Mouse (Mus musculus) gastrocnemius, adult 18-20 months (tissue): ENCODE measurements around the gene Upk1b. TPM values are rescaled to one million over a fixed set of nuclear protein-coding genes. Genes with fewer than 3 reads are reported as not detected.
"Not testable (repeated sequence)": the region's sequence is repeated elsewhere in the genome, so short reads cannot be mapped to it uniquely, and the experiment has no call there.

Experiments used
- DNase-seq: peaks from one replicate; pipeline ENCODE4 v3.0.0; 2021; ENCODE audit warnings: low spot score
- long read RNA-seq, 2 experiments: library from polyadenylated mRNA; stranded (forward); transcript quantifications; one replicate each; pipeline ENCODE4 v2.0.0; 2021
- total RNA-seq, 2 experiments: library from RNA; stranded (reverse); gene quantifications; 2 replicates each; pipeline ENCODE4 v1.2.3; 2021

The Upk1b gene
- total RNA-seq = not detected
- long read RNA-seq, experiment 1 = 0 reads
- long read RNA-seq, experiment 2 = 0 reads

DNA sequence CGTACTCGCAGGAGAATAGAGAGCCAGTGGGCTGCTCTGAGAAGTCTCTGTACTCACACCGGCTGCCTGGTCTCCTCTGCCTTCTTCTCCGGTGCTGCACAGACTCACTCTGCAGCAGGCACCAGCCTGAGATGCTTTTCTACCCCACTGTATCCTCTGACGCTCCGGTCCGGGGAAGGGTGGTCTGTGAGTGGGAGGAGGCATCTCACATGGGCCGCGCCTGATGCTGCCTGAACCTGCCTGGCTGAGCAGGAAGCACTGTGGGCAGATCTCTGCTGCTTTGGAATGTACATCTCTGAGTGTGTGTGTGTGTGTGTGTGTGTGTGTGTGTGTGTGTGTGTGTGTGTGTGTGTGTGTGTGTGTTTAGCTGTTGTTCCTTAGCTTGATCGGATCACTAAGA lies at the start of gene Upk1b:
Gene Upk1b, minus strand, starts transcription at position 238 of the 400 bp plus-strand sequence.
- no peak for DNase-seq

DNA sequence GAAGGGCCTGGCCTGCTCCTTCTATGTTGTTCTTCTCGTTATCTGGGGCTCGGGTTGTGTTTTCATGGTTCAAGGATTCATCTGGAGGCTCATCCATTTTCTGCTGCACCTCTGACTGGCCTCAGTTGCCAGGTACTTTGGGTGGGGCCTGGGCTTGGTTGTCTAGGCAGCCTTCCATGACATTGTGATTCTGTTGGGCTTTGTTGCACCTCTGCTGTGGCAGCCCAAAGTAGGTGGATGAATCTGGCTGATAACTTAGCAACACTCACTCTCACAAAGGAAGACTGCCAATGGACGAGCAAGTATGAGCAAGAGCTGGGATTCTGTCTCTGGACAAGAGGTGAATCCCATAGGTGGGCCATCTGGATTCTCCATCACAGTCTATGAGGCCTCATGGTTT lies 28.5 kb upstream of the Upk1b start, which contains the start of gene 4930435E12Rik:
Gene 4930435E12Rik, minus strand, starts transcription at position 101 of the 400 bp plus-strand sequence.
- no peak for DNase-seq

DNA sequence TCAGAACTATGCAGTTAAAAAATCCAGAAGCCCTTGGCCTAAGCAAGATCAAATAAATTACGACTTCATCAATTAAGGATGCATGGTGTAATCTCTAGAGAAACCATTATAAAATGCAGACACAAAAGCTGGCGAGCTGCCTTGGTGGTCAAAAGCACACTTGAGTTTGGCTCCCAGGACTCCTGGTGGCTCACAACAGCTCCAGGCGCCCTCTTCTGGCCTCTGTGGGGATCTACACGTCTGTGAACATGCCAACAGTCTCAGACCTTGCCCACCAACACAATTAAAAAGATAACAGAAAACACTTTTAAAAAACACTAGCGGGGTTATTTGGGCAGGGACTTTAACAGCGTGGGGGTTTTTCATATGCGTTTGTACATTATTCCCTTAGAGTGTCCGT lies 12.4 kb upstream of the Upk1b start:
- DNase-seq = peak; percentile 57

- no peak for DNase-seq
These were observed 10.1 kb upstream of the Upk1b start for GRCm38 (mm10) chr16:38810196-38810595.

DNA sequence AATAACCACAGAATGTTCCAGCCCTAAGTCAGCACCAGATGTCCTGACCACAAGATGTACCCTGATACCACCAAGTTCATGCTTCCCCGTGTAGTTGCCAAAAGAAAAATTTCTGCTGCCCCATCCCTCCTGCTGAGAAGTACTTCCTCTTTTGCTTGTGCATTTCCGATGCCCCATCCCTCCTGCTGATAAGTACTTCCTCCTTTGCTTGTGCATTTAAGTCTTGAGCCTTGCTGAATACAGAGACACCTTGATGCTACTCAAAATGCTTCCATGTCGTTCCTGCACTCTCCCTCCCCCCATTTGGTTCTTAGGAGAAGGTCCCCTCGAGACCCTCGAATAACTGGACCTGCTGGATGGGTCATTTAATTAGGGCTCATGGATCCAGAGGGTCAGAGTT lies 7.7 kb upstream of the Upk1b start:
- not testable (repeated sequence) for DNase-seq

DNA sequence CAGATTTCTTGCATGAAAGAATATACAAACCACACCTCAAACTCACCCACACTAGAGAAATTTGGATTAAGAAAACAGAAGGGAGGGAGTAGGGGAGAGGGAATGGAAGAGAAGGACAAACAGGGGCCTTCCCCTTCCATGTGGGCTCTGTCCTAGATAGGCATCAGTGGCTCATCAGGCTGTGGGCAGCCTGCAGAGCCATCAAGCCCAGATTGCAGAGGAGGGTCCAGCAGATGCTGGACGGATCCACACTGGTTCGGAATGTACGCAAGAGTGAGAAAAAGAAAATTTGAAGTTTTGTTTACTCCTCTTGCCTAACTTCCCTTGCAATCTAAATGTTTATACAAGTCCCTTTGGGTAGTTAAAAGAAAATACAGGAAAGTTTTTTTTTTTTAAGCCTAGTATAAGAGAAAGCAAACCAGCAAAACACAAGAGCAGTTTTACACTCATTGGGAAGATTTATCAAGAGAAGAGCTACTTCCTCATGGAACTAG lies 1.1 kb downstream of the Upk1b start:
- no peak for DNase-seq

DNA sequence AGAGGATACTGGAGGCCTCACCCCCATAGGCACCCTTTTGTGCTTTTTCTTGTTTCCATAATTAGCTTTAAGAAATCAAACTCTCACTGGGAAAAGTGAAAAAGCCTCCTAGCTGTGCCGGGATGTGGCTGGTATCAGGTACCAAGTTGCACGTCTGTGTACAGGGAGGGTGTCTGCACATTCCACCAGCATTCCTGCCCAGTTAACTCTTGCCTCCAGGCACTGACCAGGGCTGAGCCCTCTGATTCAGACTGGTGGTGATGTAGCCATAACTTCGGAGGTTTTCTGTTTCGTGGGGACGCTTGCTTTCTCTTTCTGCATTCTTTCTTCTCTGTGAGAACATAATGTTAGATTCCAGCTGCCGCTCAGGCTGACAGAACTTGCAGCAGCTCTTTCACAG lies 7.0 kb downstream of the Upk1b start:
- no peak for DNase-seq

DNA sequence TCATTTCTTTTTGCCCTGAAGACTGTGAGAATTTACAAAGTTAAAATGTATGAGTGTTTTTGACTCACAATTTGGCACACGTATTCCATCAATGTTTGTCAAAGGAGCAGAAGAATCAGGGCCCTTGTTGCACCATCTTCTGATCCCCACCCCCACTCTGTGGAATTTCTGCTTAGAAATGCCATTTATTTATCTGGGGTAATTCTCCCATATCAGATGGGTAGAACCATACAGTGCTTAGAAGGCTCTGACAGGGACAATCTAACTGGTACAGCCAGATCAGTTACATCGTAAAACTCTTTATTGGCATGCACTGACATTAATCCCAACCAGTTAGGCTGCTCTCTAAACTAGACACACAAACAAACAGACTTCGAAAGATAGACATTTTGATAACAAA lies 10.2 kb downstream of the Upk1b start:
- DNase-seq = no peak

- no peak for DNase-seq
These were observed 11.1 kb downstream of the Upk1b start for GRCm38 (mm10) chr16:38789016-38789415.

- no peak for DNase-seq
These were observed 14.8 kb downstream of the Upk1b start for GRCm38 (mm10) chr16:38785301-38785700.

- no peak for DNase-seq
These were observed 17.5 kb downstream of the Upk1b start for GRCm38 (mm10) chr16:38782524-38783067.

DNA sequence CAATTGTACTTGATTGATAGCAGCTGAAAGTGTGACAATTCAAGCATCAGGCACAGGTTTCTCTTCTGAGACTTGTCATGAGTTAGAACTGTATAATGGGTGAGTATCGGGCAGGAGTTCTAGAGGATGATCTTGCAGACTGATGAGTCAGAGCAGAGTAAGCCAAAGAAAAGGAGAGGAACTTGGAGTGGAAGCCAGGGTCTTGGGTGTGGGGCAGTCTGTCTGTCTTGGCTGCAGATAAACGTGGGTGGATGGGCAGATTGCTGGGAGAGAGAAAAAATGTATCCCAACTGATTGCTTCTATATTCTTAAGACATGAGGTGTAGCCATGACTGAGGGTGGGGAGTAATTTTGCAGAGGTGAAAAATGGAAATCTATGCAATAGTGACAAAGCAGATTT lies 18.2 kb downstream of the Upk1b start:
- no peak for DNase-seq

GRCm38 (mm10) chr16:38780960-38781572 lies 19.1 kb downstream of the Upk1b start:
- DNase-seq = no peak

DNA sequence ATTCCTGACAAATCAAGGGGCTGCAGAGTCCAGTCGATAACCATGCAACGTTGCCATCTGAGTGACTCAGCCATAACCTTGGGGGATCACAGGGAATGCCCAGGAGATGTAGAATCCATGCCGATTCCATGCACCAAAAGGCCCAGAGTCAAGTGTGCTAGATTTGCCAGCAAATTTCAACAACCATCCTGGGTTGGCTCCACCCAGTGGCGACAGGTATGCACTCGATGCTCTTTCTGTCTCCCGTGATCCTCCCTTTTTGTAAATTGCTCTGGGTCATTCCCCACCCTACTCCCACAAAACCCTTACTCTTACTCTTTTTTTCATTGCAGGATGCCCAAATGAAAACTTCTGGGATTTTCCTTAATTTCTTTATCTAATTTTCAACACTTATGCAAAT lies 23.8 kb downstream of the Upk1b start:
- DNase-seq = no peak

DNA sequence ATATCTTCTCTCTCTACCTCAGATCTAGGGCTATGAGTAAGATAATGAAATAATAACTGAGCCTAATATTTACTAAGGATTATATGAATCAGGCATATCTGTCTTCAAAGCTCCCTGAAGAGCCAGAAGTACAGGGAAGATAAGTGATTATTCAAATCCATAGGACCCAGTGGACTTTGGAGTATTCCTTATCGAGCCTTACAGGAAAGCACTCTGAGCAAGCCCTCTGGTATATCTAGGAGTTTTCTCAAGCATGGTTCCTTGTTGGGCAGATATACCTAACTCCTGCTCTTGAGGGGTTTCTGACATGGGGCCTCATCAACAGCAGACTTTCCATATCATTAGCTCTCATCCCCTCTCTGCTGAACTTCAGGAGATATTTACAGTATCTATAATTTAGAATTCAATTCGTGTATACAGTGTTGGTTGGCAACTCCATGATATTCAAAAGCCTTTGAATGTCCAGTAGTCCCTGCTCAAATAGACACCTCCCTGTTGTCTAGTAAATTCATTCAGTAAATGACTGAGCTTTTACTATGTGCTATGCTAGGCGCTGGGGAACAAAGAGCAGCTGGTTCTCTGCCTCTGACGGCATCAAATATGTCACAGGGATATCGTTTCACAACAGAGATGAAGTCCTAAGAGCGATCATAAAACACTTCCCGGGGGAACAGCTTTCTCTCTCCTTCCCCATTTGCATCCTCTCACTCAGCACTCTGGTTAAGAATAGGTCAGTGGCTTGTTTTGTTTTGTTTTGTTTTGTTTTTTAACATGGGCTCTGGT lies 25.0 kb downstream of the Upk1b start:
- no peak for DNase-seq

DNA sequence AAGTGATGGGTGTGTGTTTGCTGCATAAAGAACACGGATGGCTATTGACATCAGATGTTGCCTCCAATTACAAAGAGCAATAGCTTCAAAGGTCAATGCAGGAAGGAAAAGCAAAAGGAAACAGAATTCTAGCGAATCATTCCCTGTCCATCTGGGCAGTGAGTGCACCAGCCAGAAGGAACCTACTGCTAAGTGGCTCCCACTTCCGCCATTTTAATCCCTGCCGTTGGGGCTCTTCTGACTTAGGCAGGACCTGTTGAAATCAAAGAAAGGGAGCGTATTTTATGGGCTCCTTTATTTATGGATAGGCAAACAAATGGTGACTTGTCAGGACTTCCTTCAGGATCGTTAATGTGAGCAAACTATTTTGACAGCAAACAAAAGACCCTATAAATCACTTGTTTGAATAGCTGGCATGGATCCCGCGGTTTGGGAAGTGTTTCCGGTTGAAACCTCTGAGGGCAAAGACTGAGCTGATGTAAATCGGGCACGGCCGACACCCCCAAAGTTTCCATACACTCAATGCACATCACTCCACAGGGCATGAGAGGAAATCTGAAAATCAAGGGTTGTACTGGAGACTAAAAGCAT lies 27.1 kb downstream of the Upk1b start:
- DNase-seq = no peak

DNA sequence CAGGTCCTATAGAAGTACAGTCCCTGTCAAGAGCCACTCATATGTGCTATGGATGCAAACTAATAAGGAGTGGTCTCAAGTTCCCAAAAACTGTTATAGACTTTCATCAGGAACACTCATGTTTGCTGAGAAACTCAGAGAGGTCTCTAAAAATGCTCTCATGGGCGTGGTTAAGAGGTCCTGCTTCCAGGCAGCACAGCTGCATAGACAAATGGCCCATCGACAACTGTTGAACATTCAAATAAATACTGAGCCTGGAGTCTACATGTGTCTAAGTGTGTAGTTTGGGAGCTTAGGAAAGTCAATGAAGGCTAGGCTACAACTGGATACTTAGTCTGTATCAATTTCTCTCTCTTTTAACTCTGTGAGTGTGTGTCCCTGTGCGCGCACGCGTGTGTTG lies 29.0 kb downstream of the Upk1b start:
- DNase-seq = no peak

DNA sequence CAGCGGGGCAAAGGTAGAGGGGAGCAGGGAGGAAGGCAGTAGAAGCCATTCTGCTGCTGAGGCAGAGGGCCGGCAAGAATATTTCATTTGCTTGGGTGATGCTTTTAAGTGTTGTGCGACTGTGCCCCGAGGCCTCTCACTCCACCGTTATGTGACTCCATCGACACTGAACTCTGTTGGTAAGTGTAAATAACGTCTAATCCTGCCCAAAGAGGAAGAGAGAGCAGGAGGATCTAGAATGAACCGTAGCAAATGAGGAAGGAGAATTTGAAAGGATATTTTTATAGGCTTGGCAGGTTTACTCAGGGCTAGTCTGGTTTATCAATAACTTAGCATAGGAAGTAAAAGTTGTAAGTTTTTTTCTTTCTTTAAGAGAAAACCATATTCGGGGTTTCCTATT lies 30.6 kb downstream of the Upk1b start:
- DNase-seq = no peak

- DNase-seq = no peak
These were observed 31.7 kb downstream of the Upk1b start for GRCm38 (mm10) chr16:38768386-38768785.

DNA sequence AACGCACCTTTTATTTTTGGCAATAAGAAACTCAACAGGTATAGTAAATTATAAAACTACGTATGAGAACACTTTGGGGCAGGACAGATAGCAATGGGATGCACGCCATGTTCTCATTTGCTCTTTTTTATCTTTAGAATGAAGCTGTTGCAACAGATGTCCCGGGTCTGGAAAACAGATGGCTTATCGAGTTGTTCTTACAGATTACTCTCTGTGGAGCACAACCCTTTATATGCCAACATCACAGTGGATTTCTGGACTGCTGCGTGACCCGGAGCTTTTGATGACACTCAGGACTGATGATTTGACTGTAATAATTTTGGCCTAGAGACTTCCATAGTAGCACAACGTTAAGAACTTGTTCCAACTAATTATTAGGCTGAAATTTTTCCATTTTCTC lies 32.4 kb downstream of the Upk1b start:
- no peak for DNase-seq

- no peak for DNase-seq
These were observed 33.5 kb downstream of the Upk1b start for GRCm38 (mm10) chr16:38766671-38767070.

DNA sequence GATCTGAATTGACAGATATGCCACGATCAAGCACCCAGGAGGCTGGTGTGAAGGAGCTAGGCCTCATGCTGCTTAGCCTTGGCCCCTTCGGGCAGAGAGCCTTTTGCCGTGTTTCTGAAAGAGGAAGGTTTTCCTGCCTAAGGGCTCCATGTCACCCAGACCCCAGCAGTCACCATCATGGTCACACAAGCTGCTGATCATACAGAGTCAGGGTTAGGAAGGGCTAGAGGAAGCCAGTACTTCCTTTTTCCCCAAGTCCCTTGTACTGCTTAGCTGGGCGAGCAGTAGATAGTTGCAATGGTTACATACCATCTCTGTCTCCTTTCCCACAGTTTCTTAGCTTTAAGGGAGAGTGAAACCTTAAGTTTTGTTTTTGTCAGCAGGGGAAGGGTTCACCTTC lies 36.6 kb downstream of the Upk1b start:
- DNase-seq = no peak
